Mouse (Mus musculus): Measurements from ENCODE around the gene Abcf2.

DNA sequence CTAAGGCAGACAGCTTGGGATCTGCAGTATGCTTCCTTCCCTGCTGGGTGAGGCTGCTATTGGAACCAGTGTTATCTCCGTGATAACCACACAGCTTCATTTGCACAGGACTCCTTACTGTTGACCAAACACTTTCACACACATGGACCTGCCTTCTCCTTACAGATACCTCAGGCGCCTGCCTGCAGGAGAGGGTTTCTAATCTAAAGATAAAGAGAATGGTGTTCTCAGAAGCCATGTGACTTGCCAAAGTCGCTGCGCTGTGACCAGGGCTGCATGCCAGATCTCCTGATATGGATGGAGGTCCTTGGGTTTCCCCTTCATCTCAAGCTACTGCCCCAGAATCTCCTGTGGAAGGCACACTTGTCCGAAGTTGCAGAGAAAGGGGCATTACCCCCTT is 32.1 kb upstream of the Abcf2 start:
- no peak for TF ChIP-seq CTCF (IDR thresholded peaks at IDR 0.05; ENCODE audit: insufficient read depth, low read length)
- TF ChIP-seq POLR2A (IDR thresholded peaks at IDR 0.05; ENCODE audit: borderline replicate concordance, extremely low read depth, low read depth, low read length), result no peak

All from lung, adult 2 months (tissue).